Mouse (Mus musculus) forebrain, postnatal 0 days (tissue): ENCODE data around the gene Ttll8. TPM values are rescaled to one million over a fixed set of nuclear protein-coding genes. Genes with fewer than 3 reads are reported as not detected.

Experiments
- ATAC-seq: fragments of 200-750 bp; cut with Nextera tagmentation; 2 replicates; pipeline ENCODE4 v1.8.0; 2017; ENCODE audit warnings: mild to moderate bottlenecking, moderate library complexity
- DNase-seq: peaks from one replicate; pipeline ENCODE4 v3.0.0-alpha.2; 2015
- H3K27ac ChIP-seq: fragments of 300-500 bp; sonication (generic); 2 replicates; pipeline ENCODE4 v1.5.1; 2014; ENCODE audit warnings: low read depth, mild to moderate bottlenecking, antibody characterized with exemption, low read length, moderate library complexity, mixed read lengths
- H3K27me3 ChIP-seq: fragments of 300-500 bp; sonication (generic); 2 replicates; pipeline ENCODE4 v1.6.1; 2014; ENCODE audit warnings: mild to moderate bottlenecking, low read length, mixed read lengths; ENCODE audit not compliant: insufficient read depth
- H3K36me3 ChIP-seq: fragments of 300-500 bp; sonication (generic); 2 replicates; pipeline ENCODE4 v1.6.1; 2014; ENCODE audit warnings: mild to moderate bottlenecking, moderate library complexity; ENCODE audit not compliant: insufficient read depth
- H3K4me1 ChIP-seq: fragments of 300-500 bp; sonication (generic); 2 replicates; pipeline ENCODE4 v1.6.1; 2014; ENCODE audit warnings: antibody characterized with exemption; ENCODE audit not compliant: insufficient read depth
- H3K4me2 ChIP-seq: fragments of 300-500 bp; sonication (generic); 2 replicates; pipeline ENCODE4 v1.6.1; 2014; ENCODE audit warnings: low read depth, mild to moderate bottlenecking, moderate library complexity
- H3K4me3 ChIP-seq: fragments of 300-500 bp; sonication (generic); 2 replicates; pipeline ENCODE4 v1.5.1; 2014; ENCODE audit warnings: low read depth, low read length, mixed read lengths
- H3K9ac ChIP-seq: fragments of 300-500 bp; sonication (generic); 2 replicates; pipeline ENCODE4 v1.6.1; 2014; ENCODE audit warnings: mild to moderate bottlenecking
- H3K9me3 ChIP-seq: fragments of 300-500 bp; sonication (generic); 2 replicates; pipeline ENCODE4 v1.6.1; 2016; ENCODE audit warnings: low read length
- CTCF ChIP-seq: sonication (generic); IDR thresholded peaks from 2 replicates; pipeline ENCODE4 v1.5.1; 2016; ENCODE audit warnings: antibody characterized with exemption, control low read depth, low read depth
- WGBS: fragments of 180-500 bp; shearing (Covaris S2); extraction: QIAGEN DNeasy Blood & Tissue Kit; methylation state at CpG from one replicate; pipeline ENCODE4 v1.1.7; 2014; 5-methylcytosine and 5-hydroxymethylcytosine counted together
- polyA plus RNA-seq: library from polyadenylated mRNA; unstranded; fragments of >200 nt; fragmentation: Nextera tagmentation; extraction: Ambion mirVana; gene quantifications from 2 replicates; pipeline ENCODE4 v1.2.1, GENCODE M21; 2015
- total RNA-seq: library from RNA; depleted of rRNA; stranded (reverse); fragments of >200 nt; gene quantifications from 2 replicates; pipeline ENCODE4 v1.2.3, GENCODE M21; 2014

Gene Ttll8
- total and polyA plus RNA-seq, 2 experiments from 2014 or later = 0.29 to 0.52 TPM

GRCm38 (mm10) chr15:88874061-88874460, 80.2 kb downstream of the Ttll8 start:
- WGBS = 89% methylated on average over 3 of the region's 3 CpGs

GRCm38 (mm10) chr15:88870418-88871185, 83.6 kb downstream of the Ttll8 start:
- Histone ChIP-seq H3K36me3 (peaks cover 4% of the 10 kb centered on the region; the same call in 1 of the 2 replicates), H3K9ac (no peak overlapping the region), H3K4me1 (no peaks in the 10 kb centered on the region), H3K4me2 (no peak overlapping the region), H3K4me3 (no peak overlapping the region), H3K27me3 (no peaks in the 10 kb centered on the region), H3K27ac (no peak overlapping the region), H3K9me3 (no peaks in the 10 kb centered on the region)
- no peak for TF ChIP-seq CTCF
- 79% methylated on average over 5 of the region's 5 CpGs for WGBS
- DNase-seq = no peak
- ATAC-seq = no peak

More at GRCm38 (mm10) chr15:88874061-88874460, 80.2 kb downstream of the Ttll8 start:
- H3K9ac ChIP-seq = no peak overlapping the region
- no peak overlapping the region for H3K4me2 ChIP-seq
- H3K4me3 ChIP-seq = no peak overlapping the region
- no peaks in the 10 kb centered on the region for H3K36me3 ChIP-seq
- TF ChIP-seq CTCF = no peak
- H3K9me3 ChIP-seq = no peaks in the 10 kb centered on the region
- DNase-seq (no peak), ATAC-seq (no peak)
- H3K27ac ChIP-seq = no peak overlapping the region
- no peaks in the 10 kb centered on the region; the same call in 1 of the 2 replicates for H3K27me3 ChIP-seq
- no peaks in the 10 kb centered on the region for H3K4me1 ChIP-seq

GRCm38 (mm10) chr15:88868024-88868742, 86.0 kb downstream of the Ttll8 start:
- ATAC-seq = no peak
- no peak overlapping the region for H3K4me3 ChIP-seq
- H3K27ac ChIP-seq = no peak overlapping the region
- 92% methylated on average over 6 of the region's 6 CpGs for WGBS
- no peak for TF ChIP-seq CTCF
- H3K9me3 ChIP-seq = no peaks in the 10 kb centered on the region
- no peak overlapping the region for H3K4me2 ChIP-seq
- peaks cover 5% of the 10 kb centered on the region for H3K4me1 ChIP-seq
- DNase-seq = no peak
- H3K36me3 ChIP-seq = peaks cover 17% of the 10 kb centered on the region
- H3K27me3 ChIP-seq = no peaks in the 10 kb centered on the region
- no peak overlapping the region for H3K9ac ChIP-seq

GRCm38 (mm10) chr15:88867368-88868023, 86.7 kb downstream of the Ttll8 start:
- H3K27ac ChIP-seq = no peak overlapping the region
- no peak for ATAC-seq
- no peak overlapping the region for H3K4me2 ChIP-seq
- H3K9ac ChIP-seq = 0 out of 2 replicates have a peak overlapping the region, but pooled peaks have one; percentile 1
- no peak overlapping the region for H3K4me3 ChIP-seq
- TF ChIP-seq CTCF = no peak
- no peaks in the 10 kb centered on the region for H3K9me3 ChIP-seq
- no peaks in the 10 kb centered on the region for H3K27me3 ChIP-seq
- no peak for DNase-seq
- peaks cover 5% of the 10 kb centered on the region for H3K4me1 ChIP-seq
- H3K36me3 ChIP-seq = peaks cover 17% of the 10 kb centered on the region
- WGBS = 32% methylated on average over 5 of the region's 5 CpGs

- Histone ChIP-seq H3K27me3 (no peaks in the 10 kb centered on the region), H3K9me3 (no peaks in the 10 kb centered on the region), H3K36me3 (peaks cover 17% of the 10 kb centered on the region), H3K9ac (0 out of 2 replicates have a peak overlapping the region, but pooled peaks have one; percentile 1), H3K4me2 (no peak overlapping the region), H3K27ac (no peak overlapping the region), H3K4me3 (no peak overlapping the region), H3K4me1 (peaks cover 5% of the 10 kb centered on the region)
- no peak for TF ChIP-seq CTCF
- WGBS = 58% methylated on average over 7 of the region's 7 CpGs
- DNase-seq (no peak), ATAC-seq (no peak)
Measured at GRCm38 (mm10) chr15:88866934-88867356, 87.3 kb downstream of the Ttll8 start.

- Histone ChIP-seq H3K36me3 (peaks cover 17% of the 10 kb centered on the region), H3K4me2 (no peak overlapping the region), H3K4me3 (no peak overlapping the region), H3K27ac (no peak overlapping the region), H3K9me3 (no peaks in the 10 kb centered on the region), H3K4me1 (peaks cover 9% of the 10 kb centered on the region), H3K27me3 (no peaks in the 10 kb centered on the region), H3K9ac (no peak overlapping the region)
- DNase-seq = no peak
- WGBS = 82% methylated on average over 4 of the region's 4 CpGs
- no peak for ATAC-seq
- TF ChIP-seq CTCF = no peak
Measured at GRCm38 (mm10) chr15:88865888-88866695, 88.1 kb downstream of the Ttll8 start.
